Mouse (Mus musculus): Measurements from ENCODE around the gene Pold3. TPM values are rescaled to one million over a fixed set of nuclear protein-coding genes. Genes with fewer than 3 reads are reported as not detected.
"Not testable (repeated sequence)": the region's sequence is repeated elsewhere in the genome, so short reads cannot be mapped to it uniquely, and the experiment has no call there.

Gene Pold3
- total RNA-seq, 4 experiments from 2014 or later: 33.3 to 37.1 (median 35.6) TPM

GRCm38 (mm10) chr7:100111506-100111905 lies 9.9 kb downstream of the Pold3 start:
- no peak for DNase-seq (ENCODE audit: low spot score in 2 of 2)

GRCm38 (mm10) chr7:100108341-100108740 lies 13.0 kb downstream of the Pold3 start:
- DNase-seq (ENCODE audit: low spot score in 2 of 2): no peak

- no peak for DNase-seq (ENCODE audit: low spot score in 2 of 2)
Observed at GRCm38 (mm10) chr7:100104677-100105076, 16.7 kb downstream of the Pold3 start.

- DNase-seq (ENCODE audit: low spot score in 2 of 2): no peak
Observed at GRCm38 (mm10) chr7:100100031-100100595, 21.3 kb downstream of the Pold3 start.

GRCm38 (mm10) chr7:100086891-100087290 lies 34.5 kb downstream of the Pold3 start:
- DNase-seq (ENCODE audit: low spot score in 2 of 2): no peak

GRCm38 (mm10) chr7:100086159-100086755 lies 35.1 kb downstream of the Pold3 start:
- no peak for DNase-seq (ENCODE audit: low spot score in 2 of 2)

- DNase-seq (ENCODE audit: low spot score in 2 of 2): no peak
Observed at GRCm38 (mm10) chr7:100083812-100084211, 37.6 kb downstream of the Pold3 start.

GRCm38 (mm10) chr7:100082836-100083235 lies 38.5 kb downstream of the Pold3 start:
- DNase-seq (ENCODE audit: low spot score in 2 of 2): no peak

GRCm38 (mm10) chr7:100080087-100080781 lies 41.1 kb downstream of the Pold3 start:
- no peak for DNase-seq (ENCODE audit: low spot score in 2 of 2)

- DNase-seq (ENCODE audit: low spot score in 2 of 2): no peak
Observed at GRCm38 (mm10) chr7:100077071-100077470, 44.3 kb downstream of the Pold3 start.

GRCm38 (mm10) chr7:100076296-100076695 lies 45.1 kb downstream of the Pold3 start:
- no peak for DNase-seq (ENCODE audit: low spot score in 2 of 2)

GRCm38 (mm10) chr7:100073959-100074358 lies 47.4 kb downstream of the Pold3 start:
- no peak for DNase-seq (ENCODE audit: low spot score in 2 of 2)

- DNase-seq (ENCODE audit: low spot score in 2 of 2): not testable (repeated sequence)
Observed at GRCm38 (mm10) chr7:100052991-100053390, 68.4 kb downstream of the Pold3 start.

- DNase-seq (ENCODE audit: low spot score in 2 of 2): no peak
Observed at GRCm38 (mm10) chr7:100051904-100052303, 69.5 kb downstream of the Pold3 start.

- no peak for DNase-seq (ENCODE audit: low spot score in 2 of 2)
Observed at GRCm38 (mm10) chr7:100046486-100046885, 74.9 kb downstream of the Pold3 start.

- DNase-seq (ENCODE audit: low spot score in 2 of 2): no peak
Observed at GRCm38 (mm10) chr7:100043605-100044031, 77.7 kb downstream of the Pold3 start.

- DNase-seq (ENCODE audit: low spot score in 2 of 2): no peak
Observed at GRCm38 (mm10) chr7:100043096-100043495, 78.3 kb downstream of the Pold3 start.

GRCm38 (mm10) chr7:100042120-100042519 lies 79.2 kb downstream of the Pold3 start:
- DNase-seq (ENCODE audit: low spot score in 2 of 2): no peak

- DNase-seq (ENCODE audit: low spot score in 2 of 2): no peak
Observed at GRCm38 (mm10) chr7:100036495-100036894, 84.9 kb downstream of the Pold3 start.

- DNase-seq (ENCODE audit: low spot score in 2 of 2): no peak
Observed at GRCm38 (mm10) chr7:100036050-100036449, 85.3 kb downstream of the Pold3 start.

- no peak for DNase-seq (ENCODE audit: low spot score in 2 of 2)
Observed at GRCm38 (mm10) chr7:100034815-100035463, 86.4 kb downstream of the Pold3 start.

- no peak for DNase-seq (ENCODE audit: low spot score in 2 of 2)
Observed at GRCm38 (mm10) chr7:100033672-100034071, 87.7 kb downstream of the Pold3 start.

Data from left cerebral cortex, adult 8-10 months (tissue).